Mouse (Mus musculus): ENCODE measurements around the gene Mmab. TPM values are rescaled to one million over a fixed set of nuclear protein-coding genes. Genes with fewer than 3 reads are reported as not detected.

Mmab gene
- 10 to 100 TPM; 20.0 to 30.0 (median 24.4) TPM for total RNA-seq (2022)

DNA sequence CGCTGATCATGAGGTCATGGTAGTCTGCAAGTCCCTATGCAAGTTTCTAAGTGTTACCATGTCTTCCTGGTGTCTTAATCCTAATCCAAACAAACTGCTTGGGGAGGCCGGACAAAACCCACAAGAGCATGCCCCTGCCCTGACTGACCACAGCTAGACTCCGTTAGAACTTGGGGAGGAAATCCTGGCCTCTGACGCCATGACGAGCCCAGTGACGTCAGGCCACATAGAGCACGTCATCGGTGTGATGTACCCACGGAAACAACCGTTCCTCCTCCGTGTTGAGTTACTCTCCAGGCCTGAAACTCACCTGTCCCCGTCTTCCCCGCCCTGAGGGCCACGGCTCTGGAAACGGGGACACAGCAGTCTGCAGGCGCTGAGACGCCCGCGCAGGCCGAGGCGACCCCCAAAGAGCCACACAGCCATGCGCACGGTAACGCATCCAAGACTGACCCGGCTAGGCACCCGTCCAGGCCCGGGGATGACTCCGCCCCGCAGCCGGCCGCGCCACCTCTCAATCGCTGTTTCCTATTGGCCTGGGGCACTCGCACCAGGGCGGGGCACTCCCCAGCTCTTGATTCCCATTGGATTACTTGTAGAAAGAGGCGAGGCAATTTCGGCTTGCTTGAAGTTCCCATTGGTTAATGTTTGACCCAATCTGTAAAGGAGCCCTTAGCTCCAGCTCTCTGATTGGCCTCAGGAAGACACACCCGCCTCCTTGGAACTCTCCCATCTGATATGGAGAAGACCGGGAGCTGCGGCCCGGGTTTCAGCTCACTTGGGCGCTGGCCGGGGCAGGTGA, at the start of gene Mmab, which contains the start of gene Mvk:
TSS of gene Mmab (minus strand) at position 495 of the 802 bp plus-strand sequence.
TSS of gene Mvk (plus strand) at position 704 of the 802 bp plus-strand sequence.
- DNase-seq: peak; percentile 97

DNA sequence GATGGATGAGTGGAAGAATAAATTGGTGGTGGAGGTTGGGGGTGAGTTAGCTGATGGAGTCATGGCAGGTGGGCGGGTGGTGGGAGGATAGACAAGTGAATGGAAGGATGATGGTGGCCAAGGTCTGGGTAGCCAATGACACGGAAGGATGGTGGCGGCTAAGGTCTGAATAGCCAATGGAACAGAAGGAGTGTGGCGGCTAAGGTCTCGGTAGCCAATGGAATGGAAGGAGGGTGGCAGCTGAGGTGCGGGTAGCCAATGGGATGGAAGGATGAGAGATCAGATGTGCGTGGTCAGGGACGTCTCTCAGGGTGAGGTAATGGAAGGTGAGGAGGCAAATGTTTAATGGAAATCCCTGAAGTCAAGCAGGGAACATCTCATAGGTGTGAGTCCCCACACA, 46.4 kb upstream of the Mmab start:
- no peak for DNase-seq

DNA sequence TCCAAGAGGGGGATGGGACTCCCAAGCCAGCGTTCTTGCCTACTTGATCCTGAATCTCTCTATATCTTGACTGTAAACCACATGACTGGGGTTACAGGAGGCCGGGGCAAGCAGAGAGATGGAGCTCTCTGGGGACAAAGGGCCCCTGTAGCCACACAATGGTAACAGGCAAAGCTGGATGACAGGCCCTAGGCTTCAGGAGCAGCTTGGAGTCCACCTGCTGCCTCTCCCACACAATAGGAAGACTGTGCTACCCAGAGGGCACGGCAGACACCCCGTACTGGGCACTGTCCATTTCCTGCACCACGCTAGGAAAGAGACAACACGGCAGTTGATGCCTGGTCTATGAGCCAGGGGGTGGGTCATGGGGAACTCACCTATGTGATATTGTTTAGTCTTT, 45.7 kb upstream of the Mmab start:
- no peak for DNase-seq

GRCm38 (mm10) chr5:114485685-114486084, 41.8 kb upstream of the Mmab start:
- DNase-seq: no peak

GRCm38 (mm10) chr5:114482587-114483011, 38.7 kb upstream of the Mmab start:
- DNase-seq: no peak

DNA sequence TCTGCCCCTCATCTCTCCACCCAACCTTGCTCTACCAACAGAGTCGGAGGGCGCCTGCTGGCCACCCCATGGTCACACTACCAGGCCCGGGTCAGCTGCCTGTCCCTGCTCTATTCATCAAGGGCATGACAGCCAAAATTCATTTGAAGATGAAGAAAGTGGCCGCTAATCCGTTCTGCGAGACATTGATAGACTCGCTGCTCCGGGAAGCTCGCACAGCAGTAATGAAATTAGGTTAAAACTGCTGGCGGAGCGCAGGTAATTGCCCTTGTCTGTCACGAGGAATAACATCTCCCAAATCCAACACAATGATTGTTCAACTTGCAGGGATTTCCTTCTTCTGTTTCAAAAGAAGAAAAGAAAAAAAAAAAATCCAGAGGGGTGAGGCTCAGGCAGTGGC, 34.4 kb upstream of the Mmab start:
- DNase-seq: no peak

GRCm38 (mm10) chr5:114474741-114475491, 31.1 kb upstream of the Mmab start:
- DNase-seq: no peak

DNA sequence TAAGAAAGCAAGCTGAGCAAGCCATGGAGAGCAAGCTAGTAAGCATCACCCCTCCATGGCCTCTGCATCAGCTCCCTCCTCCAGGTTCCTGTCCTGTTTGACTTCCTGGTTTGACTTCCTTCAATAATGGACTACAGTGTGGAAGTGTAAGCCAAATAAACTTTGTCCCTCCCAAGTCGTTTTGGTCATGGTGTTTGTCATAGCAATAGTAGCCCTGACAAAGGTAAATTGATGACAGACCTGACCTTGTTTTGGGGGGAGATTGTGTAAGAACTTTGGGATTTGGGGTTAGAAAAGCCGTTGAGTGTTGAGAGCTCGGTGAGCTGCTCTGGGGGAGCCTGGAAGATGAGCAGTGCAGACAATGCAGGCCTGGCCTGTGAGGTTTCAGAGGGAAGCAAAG, 26.5 kb upstream of the Mmab start:
- no peak for DNase-seq

GRCm38 (mm10) chr5:114468007-114468406, 24.1 kb upstream of the Mmab start:
- no peak for DNase-seq

DNA sequence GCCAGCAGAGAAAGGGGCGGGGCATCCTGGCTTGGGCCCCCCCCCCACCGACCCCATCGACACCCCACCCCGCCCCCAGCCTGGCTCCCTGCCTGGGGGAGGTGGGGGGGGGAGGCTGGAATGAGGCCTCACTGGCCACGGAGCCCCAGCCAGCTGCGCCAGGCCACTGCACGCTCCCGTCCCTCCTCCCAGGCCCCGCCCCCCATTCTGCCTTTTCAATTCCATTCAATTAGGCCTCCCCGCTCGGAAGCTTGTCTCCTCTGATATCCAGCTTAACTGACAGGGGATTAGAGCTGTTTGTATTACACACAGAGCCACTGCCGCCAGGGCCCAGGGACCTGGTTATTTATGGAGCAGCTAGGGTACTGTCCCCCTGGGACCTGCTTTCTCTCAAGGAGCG, 23.6 kb upstream of the Mmab start:
- peak; percentile 48 for DNase-seq

- no peak for DNase-seq
Measured at GRCm38 (mm10) chr5:114467019-114467418, 23.2 kb upstream of the Mmab start.

- DNase-seq: no peak
Measured at GRCm38 (mm10) chr5:114465641-114466040, 21.8 kb upstream of the Mmab start.

DNA sequence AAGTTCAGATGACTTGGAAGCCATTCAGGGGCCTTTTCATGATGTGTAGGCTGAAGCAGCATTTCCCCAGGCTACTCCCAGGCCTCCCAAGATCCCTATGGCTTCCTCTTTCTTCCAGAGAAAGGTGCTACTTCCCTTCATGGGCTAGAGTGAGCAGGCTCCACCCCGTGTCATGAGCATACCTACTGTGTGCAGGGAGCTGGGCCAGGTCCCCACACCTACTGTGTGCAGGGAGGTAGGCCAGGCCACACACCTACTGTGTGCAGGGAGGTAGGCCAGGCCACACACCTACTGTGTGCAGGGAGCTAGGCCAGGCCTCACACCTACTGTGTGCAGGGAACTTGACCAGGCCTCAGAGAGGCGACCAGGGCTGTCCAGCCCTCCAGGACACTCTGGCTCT, 20.7 kb upstream of the Mmab start:
- no peak for DNase-seq

GRCm38 (mm10) chr5:114462067-114463040, 18.5 kb upstream of the Mmab start:
- peak; percentile 58 for DNase-seq

DNA sequence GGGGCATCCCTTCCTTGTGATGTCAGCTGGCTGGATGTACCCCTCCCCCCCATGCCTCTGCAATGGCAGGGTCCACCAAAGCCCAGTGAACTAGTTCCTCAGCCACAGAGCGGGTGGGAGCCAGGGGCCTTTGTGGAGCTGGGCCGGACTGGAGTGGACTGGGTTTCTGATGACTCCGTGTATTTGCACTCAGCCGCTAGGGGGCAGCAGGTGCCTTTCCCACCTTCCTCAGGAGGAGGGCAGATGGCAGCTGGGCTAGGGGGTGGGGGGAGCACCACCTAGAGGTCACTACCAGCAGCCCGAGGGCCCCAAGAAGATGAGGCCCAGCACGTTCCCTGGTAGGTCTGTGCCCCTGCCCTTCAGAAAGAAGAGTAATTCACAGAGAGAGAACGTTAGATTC, 17.4 kb upstream of the Mmab start:
- DNase-seq: peak; percentile 67

DNA sequence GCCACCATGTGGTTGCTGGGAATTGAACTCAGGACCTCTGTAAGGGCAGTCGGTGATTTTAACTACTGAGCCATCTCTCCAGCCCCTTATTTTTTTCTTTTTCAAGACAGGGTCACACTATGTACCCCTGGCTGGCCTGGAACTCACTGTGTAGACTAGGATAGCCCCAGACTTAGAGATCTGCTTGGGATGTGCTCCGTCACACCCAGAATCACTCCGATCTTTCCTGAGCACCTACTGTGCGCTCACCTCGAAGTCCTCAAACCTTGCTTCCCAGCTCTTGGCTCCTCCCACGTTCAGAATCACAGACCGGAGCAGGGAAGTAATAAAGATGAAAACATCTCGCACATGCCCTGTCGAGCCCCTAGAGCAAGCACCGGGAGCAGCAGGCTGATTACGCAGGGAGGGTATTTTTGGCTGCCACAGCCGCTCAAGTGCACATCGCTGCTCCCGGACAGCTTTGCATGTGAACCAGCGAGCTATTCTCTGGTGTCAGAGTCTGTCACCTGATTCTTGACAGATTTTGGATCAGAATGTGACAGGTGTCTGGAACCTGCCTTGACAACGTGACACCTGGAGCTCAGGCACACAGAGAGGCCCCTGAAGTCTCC, 13.2 kb upstream of the Mmab start:
- no peak for DNase-seq

DNA sequence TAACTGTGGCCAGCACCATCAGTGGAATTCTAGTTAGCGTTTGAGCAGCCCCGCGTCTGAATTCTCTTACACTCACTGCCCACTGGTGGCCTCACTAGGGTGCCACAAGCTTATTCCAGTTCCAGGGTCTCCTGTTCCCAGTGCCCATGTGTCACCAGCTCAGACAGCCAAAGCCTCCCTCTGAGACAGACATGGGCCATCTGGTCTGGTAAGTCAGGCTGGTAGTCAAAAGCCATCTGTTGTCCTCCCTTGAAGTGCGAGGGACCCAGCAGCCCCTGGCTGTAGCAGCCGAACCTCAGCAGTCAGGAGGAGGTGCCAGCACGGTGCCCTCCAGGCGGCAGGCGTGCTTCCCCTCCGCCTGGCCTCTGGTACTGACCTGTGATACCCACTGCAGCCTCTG, 12.4 kb upstream of the Mmab start:
- DNase-seq: no peak

GRCm38 (mm10) chr5:114449011-114449410, 5.2 kb upstream of the Mmab start:
- no peak for DNase-seq

DNA sequence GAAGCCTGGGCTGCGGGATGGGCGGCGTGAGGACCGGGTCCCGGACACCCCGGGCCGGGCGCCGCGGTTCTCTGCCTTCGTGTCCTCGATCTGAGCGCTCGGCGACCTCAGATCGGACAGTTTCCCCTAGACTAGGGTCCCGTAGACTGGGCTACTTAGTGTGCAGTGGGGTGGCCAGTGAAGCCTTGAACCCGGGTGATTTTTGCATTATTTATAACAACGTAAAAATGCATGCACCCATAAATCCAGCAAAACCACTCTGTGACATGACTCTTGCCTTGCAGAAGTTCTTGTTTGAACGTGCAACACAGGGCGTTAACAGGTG, 470 bp upstream of the Mmab start:
- DNase-seq: no peak

- no peak for DNase-seq
Measured at GRCm38 (mm10) chr5:114435588-114435987, 8.3 kb downstream of the Mmab start.

- no peak for DNase-seq
Measured at GRCm38 (mm10) chr5:114434359-114434758, 9.5 kb downstream of the Mmab start.

GRCm38 (mm10) chr5:114429781-114430180, 14.1 kb downstream of the Mmab start:
- no peak for DNase-seq
